Mouse (Mus musculus): Measurements from ENCODE around the gene Prpf4. TPM values are rescaled to one million over a fixed set of nuclear protein-coding genes. Genes with fewer than 3 reads are reported as not detected.

Prpf4 gene
- 14.3 and 19.6 TPM in 2 replicates for total RNA-seq (2014; rRNA removed)
- polyA plus RNA-seq (2015; fragmentation: Nextera tagmentation; extraction: Ambion mirVana), result 12.2 and 13.8 TPM in 2 replicates

- Histone ChIP-seq H3K4me1 (ENCODE audit: insufficient read depth, low read length) (0 out of 2 replicates have a peak, but pooled peaks cover 18% of the 10 kb centered on the region), H3K9ac (replicated peaks; ENCODE audit: low read length) (peak within 1 kb of the TSS; percentile 64), H3K9me3 (ENCODE audit: low read length) (no peaks in the 10 kb centered on the region), H3K27me3 (ENCODE audit: insufficient read depth, low read length) (no peaks in the 10 kb centered on the region), H3K27ac (peak within 1 kb of the TSS; percentile 82), H3K36me3 (ENCODE audit: insufficient read depth, low read length) (peaks cover 17% of the 10 kb centered on the region; the same call in 1 of the 2 replicates), H3K4me2 (ENCODE audit: low read depth, low read length) (peak within 1 kb of the TSS; percentile 69), H3K4me3 (ENCODE audit: low read length) (peak within 1 kb of the TSS; percentile 64)
- DNase-seq (ENCODE audit: low spot score) (peak; percentile 100), ATAC-seq (peak; percentile 100)
- WGBS, result under 1% methylated on average over 39 of the region's 39 CpGs
- no peak for TF ChIP-seq CTCF (IDR thresholded peaks at IDR 0.05; ENCODE audit: low read depth)
Measured at GRCm38 (mm10) chr4:62408601-62409282, at the start of gene Prpf4, which contains the start of gene Cdc26. Gene Prpf4 (plus strand): TSS chr4:62408797. Gene Cdc26 (minus strand): TSS chr4:62408642.

DNA sequence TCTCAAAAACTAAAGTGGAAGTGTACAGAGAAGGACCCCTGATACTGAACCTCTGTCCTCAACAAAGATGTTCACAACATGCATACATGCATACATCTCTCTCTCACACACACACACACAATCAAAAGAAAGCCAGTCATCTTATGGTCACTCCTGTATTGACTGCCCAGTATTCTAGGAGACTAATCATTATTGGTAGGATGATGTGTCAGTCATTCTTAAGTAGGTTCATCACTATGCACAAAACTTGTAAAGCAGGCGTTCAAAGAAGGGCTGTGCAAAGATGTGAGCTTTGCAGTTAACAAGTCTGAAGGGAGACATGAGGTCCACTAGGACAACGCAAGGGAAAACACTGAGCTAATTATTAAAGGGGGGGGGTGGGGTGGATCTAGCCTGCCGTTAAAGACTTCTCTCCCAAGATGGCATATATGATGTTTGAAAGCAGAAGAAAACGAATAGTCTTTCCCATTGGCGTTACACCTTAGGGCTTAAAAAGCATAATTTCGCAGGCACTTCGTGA lies 49.3 kb upstream of the Prpf4 start:
- Histone ChIP-seq H3K27ac (peak overlapping the region; percentile 84; the same call in 1 of the 2 replicates), H3K4me2 (ENCODE audit: low read depth, low read length) (peak overlapping the region; percentile 71), H3K9me3 (ENCODE audit: low read length) (no peaks in the 10 kb centered on the region), H3K27me3 (ENCODE audit: insufficient read depth, low read length) (no peaks in the 10 kb centered on the region), H3K4me3 (ENCODE audit: low read length) (peak overlapping the region; percentile 83), H3K9ac (replicated peaks; ENCODE audit: low read length) (peak overlapping the region; percentile 77), H3K4me1 (ENCODE audit: insufficient read depth, low read length) (peaks cover 8% of the 10 kb centered on the region; the same call in 1 of the 2 replicates), H3K36me3 (ENCODE audit: insufficient read depth, low read length) (no peaks in the 10 kb centered on the region)
- DNase-seq (ENCODE audit: low spot score), result no peak
- 44% methylated on average over 7 of the region's 7 CpGs for WGBS
- no peak for TF ChIP-seq CTCF (IDR thresholded peaks at IDR 0.05; ENCODE audit: low read depth)
- no peak for ATAC-seq

DNA sequence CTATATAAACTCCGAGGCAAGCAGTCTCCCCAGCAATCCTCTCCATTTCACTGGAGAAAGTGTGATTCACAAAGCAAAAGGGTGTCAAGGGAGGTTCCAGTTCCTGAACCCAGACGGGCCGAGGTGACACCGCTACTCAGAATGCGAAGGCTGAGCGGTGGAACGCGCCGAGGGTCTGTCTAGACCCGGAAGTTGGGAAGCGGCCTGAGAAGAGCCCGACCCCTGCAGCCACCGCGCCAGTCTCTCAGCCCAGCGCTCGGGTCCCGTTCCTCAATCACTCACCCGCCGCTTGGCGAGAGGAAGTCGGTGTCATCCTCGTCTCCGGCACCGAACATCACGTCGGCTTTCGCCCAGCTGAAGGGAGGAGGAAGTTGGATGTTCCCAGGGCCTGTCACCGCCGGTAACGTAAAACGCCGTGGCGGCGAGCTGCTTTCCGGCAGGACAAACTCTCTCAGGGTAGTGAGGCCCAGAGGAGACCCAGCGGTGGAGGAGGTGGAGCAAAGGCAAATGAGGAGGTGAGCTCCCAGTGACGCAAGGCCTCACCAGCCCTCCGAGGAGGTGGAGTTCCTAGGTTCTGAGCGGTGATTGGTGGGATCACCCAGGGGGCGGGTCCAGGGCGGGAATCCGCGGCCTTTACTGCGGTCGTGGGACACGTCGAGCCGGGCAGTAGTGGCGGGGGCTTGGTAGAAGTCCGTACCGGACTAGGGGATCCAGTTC lies 48.4 kb upstream of the Prpf4 start, which contains the start of the genes Fkbp15 and Slc31a1:
TSS of gene Fkbp15 (minus strand) at position 461 of the 717 bp plus-strand sequence.
TSS of gene Slc31a1 (plus strand) at position 640 of the 717 bp plus-strand sequence.
- H3K4me1 ChIP-seq (ENCODE audit: insufficient read depth, low read length), result peaks cover 8% of the 10 kb centered on the region; the same call in 1 of the 2 replicates
- under 1% methylated on average over 51 of the region's 51 CpGs for WGBS
- no peaks in the 10 kb centered on the region for H3K36me3 ChIP-seq (ENCODE audit: insufficient read depth, low read length)
- H3K9me3 ChIP-seq (ENCODE audit: low read length), result no peaks in the 10 kb centered on the region
- peak within 1 kb of the TSS; percentile 83 for H3K4me3 ChIP-seq (ENCODE audit: low read length)
- TF ChIP-seq CTCF (IDR thresholded peaks at IDR 0.05; ENCODE audit: low read depth), result no peak; the same call in 1 of the 2 replicates
- peak within 1 kb of the TSS; percentile 71 for H3K4me2 ChIP-seq (ENCODE audit: low read depth, low read length)
- no peaks in the 10 kb centered on the region for H3K27me3 ChIP-seq (ENCODE audit: insufficient read depth, low read length)
- peak within 1 kb of the TSS; percentile 77 for H3K9ac ChIP-seq (replicated peaks; ENCODE audit: low read length)
- peak; percentile 98 for DNase-seq (ENCODE audit: low spot score)
- ATAC-seq, result peak; percentile 100
- H3K27ac ChIP-seq, result peak within 1 kb of the TSS; percentile 84

DNA sequence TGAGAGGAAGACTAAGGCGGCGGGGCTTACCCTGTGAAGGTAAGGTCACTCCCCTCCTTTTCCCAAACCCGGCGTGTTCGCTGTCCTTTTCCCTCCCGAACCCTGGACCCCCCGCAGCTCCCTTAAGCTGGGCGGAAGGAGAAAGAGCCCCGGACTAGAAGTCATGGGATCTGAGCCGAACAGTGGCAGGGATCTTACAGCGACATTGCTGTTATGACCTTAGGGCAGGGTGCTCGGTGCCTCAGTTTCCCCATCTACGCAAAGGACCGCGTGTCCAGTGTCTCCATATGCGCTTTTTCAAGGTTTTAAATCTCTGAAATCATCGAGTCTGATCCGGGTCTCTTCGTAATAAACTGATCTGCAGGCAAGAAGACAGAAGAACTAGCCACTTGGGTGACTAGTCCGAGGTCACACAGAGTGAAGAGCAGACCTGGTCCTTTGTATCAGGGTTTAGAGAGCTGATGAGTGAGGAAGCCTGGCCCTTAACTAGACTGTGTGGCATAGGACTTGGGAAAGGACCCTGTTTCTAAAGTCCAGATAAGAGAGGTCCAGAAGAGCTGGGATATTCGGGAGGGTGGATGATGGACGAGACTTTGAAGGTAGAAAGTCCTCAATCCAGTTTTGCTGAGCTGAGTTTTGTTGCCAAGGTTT lies 47.7 kb upstream of the Prpf4 start:
- peak; percentile 66; the same call in 1 of the 2 replicates for ATAC-seq
- TF ChIP-seq CTCF (IDR thresholded peaks at IDR 0.05; ENCODE audit: low read depth), result no peak
- peak overlapping the region; percentile 76 for H3K27ac ChIP-seq

DNA sequence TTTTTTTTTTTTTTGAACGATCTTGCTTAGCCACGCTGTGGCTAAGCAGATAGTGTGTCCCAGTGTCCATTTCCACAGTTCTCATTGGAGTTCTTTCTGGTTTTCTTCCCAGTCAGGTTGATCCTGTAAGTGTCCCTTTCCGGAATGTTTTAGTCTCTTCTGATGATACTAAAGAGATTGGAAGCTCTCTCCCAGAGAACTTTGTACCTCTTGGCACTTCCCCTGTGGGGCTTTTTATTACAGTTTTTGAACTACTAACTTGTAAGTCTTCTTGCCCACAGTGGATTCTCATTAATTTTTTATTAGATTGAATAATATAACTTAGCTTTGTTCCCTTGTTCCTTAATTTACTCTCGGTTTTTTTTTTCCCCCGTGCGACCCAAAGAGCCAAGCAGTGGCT lies 47.0 kb upstream of the Prpf4 start:
- Histone ChIP-seq H3K36me3 (ENCODE audit: insufficient read depth, low read length) (no peaks in the 10 kb centered on the region), H3K4me3 (ENCODE audit: low read length) (peak overlapping the region; percentile 83), H3K9me3 (ENCODE audit: low read length) (no peaks in the 10 kb centered on the region), H3K4me1 (ENCODE audit: insufficient read depth, low read length) (peaks cover 8% of the 10 kb centered on the region; the same call in 1 of the 2 replicates), H3K27me3 (ENCODE audit: insufficient read depth, low read length) (no peaks in the 10 kb centered on the region), H3K27ac (0 out of 2 replicates have a peak overlapping the region, but pooled peaks have one; percentile 76), H3K9ac (replicated peaks; ENCODE audit: low read length) (peak overlapping the region; percentile 77; the same call in 1 of the 2 replicates), H3K4me2 (ENCODE audit: low read depth, low read length) (peak overlapping the region; percentile 71)
- no peak for TF ChIP-seq CTCF (IDR thresholded peaks at IDR 0.05; ENCODE audit: low read depth)
- whole genome bisulfite sequencing, result 45% methylated on average over 6 of the region's 6 CpGs
- ATAC-seq (no peak), DNase-seq (ENCODE audit: low spot score) (no peak)

More for the DNA sequence above, 47.7 kb upstream of the Prpf4 start:
- Histone ChIP-seq H3K9me3 (ENCODE audit: low read length) (no peaks in the 10 kb centered on the region), H3K4me1 (ENCODE audit: insufficient read depth, low read length) (peaks cover 8% of the 10 kb centered on the region; the same call in 1 of the 2 replicates), H3K4me2 (ENCODE audit: low read depth, low read length) (peak overlapping the region; percentile 71), H3K9ac (replicated peaks; ENCODE audit: low read length) (peak overlapping the region; percentile 77), H3K36me3 (ENCODE audit: insufficient read depth, low read length) (no peaks in the 10 kb centered on the region), H3K27me3 (ENCODE audit: insufficient read depth, low read length) (no peaks in the 10 kb centered on the region), H3K4me3 (ENCODE audit: low read length) (peak overlapping the region; percentile 83)
- peak; percentile 5 for DNase-seq (ENCODE audit: low spot score)
- under 1% methylated on average over 22 of the region's 22 CpGs for WGBS

GRCm38 (mm10) chr4:62361997-62362396 lies 46.6 kb upstream of the Prpf4 start:
- Histone ChIP-seq H3K9ac (replicated peaks; ENCODE audit: low read length) (peak overlapping the region; percentile 28; the same call in 1 of the 2 replicates), H3K27me3 (ENCODE audit: insufficient read depth, low read length) (no peaks in the 10 kb centered on the region), H3K27ac (no peak overlapping the region), H3K9me3 (ENCODE audit: low read length) (no peaks in the 10 kb centered on the region), H3K4me3 (ENCODE audit: low read length) (peak overlapping the region; percentile 83), H3K4me2 (ENCODE audit: low read depth, low read length) (peak overlapping the region; percentile 71), H3K36me3 (ENCODE audit: insufficient read depth, low read length) (no peaks in the 10 kb centered on the region), H3K4me1 (ENCODE audit: insufficient read depth, low read length) (peaks cover 8% of the 10 kb centered on the region; the same call in 1 of the 2 replicates)
- 89% methylated on average over 1 of the region's 1 CpGs for WGBS
- DNase-seq (ENCODE audit: low spot score), result no peak
- ATAC-seq, result no peak
- TF ChIP-seq CTCF (IDR thresholded peaks at IDR 0.05; ENCODE audit: low read depth), result no peak
